Mouse (Mus musculus) cerebellum, adult (tissue): ENCODE results near the gene Bicd1.
A peak's percentile ranks its signal among the peaks of the same experiment; 100 is the strongest.

Experiments used
- ATAC-seq: cut with Nextera tagmentation; 2 replicates; pipeline ENCODE4 v1.9.2; 2017; ENCODE audit warnings: mild to moderate bottlenecking, moderate library complexity, mixed read lengths; ENCODE audit not compliant: insufficient number of reproducible peaks, low FRiP score, low TSS enrichment

Gene Bicd1

DNA sequence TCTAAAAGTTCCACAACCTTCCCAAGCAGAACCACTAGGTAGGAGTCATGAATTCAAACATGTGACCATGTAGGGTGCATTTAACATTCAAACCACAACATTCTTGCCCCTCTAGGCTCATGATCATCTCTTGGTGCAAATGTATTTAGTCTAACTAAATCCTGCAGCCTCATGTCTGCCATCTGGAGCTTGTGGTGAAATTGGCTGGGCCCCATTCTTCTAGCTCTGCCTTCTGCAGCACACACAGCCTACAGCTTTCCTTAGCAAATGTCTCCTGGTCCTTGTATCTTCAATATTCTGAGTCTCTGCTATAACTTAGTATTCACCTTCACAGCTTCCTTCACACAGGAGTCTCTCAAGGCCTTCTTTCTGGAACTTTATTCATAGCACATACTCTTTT lies 87.2 kb downstream of the Bicd1 start:
- ATAC-seq: peak; percentile 88

DNA sequence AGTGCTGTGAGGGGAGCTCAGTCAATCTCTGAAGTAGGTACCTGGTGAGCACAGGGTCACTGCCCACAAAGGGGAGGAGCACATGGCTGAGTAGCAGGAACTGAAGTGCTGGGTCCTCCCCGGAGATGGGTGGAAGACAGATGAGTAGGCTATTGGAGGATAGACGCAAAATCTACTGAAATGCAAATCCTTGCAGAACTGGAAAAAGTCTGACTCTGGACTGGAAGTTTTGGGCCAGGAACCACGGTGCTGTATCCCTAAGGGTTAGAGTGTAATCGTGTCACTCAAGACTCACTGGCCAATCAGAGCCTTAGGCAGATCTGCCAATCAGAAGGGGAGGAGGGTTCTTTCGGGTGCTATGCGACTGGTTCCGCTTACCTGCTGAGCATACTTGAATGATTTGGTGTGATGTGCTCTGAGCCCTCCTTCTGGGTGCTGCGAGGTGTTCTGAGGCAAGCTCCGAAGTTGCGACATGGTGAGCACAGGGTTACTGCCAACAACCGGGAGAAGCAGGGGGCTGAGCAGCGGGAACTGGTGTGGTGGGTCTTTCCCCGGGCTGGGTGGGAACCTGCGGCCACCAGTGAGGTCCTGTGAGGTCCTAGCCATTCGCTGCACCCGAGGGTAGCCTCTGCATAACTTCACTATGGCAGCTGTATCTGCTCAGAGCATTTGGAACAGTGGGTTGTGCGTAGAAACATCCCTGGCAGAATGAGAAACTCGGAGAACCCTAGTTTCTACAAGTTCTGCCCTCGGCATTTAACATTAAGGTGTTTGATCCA lies 157.2 kb downstream of the Bicd1 start:
- peak; percentile 98 for ATAC-seq

DNA sequence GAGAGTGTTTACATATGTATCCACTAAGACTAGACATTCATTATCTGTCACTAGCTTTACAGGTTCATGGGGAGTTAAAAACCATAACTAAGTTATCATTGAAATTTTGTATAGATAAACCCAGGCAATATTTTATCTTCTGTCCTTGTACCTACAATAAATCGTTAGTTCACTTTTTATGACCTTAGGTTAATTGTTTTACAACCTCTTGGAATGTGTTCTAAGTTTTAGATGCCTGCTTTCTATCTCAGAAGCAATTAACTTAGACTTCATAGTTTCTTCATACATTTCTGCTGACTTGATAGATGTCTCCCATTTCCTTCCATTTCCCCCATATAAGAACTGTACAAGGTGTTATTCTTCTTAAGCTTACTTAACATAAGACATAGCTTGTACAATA lies 158.5 kb downstream of the Bicd1 start:
- ATAC-seq: no peak

DNA sequence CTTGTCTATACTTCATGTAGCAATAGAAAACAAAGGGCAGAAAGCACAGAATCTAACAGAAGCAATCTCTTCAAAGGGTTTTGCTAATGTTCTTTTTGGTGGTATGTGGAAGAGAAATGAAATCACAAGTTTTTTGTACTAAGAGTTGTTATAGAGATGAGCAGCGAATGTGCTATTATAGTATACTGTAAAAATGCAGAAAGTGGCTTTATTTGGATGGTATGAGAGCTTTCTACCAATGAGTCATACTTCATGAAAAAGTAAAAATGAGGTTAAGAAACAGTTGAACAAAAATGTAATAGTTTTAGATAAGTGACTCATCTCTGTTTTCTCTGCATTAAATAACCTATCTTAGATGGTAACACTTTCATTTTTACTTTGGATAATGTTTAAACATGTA lies 165.6 kb downstream of the Bicd1 start:
- no peak for ATAC-seq

DNA sequence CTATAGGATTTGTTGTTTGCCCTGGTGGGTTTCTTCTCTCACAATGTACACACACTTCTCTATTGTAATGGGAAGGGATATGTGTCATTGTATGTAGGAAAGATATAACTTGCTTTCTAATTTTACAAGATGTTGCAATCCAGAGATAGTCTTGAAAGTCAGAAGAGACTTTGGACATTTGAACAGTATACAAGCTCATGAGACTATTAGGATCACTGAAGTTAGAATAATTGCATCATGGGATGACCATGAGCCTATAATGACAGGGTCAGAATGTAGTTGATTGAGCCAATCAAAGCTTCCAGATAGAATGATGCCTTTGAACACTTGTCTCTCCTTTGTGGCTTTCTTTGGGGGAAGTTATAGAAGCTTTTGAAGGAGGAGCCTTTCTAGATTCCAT lies 171.4 kb downstream of the Bicd1 start:
- ATAC-seq: no peak

DNA sequence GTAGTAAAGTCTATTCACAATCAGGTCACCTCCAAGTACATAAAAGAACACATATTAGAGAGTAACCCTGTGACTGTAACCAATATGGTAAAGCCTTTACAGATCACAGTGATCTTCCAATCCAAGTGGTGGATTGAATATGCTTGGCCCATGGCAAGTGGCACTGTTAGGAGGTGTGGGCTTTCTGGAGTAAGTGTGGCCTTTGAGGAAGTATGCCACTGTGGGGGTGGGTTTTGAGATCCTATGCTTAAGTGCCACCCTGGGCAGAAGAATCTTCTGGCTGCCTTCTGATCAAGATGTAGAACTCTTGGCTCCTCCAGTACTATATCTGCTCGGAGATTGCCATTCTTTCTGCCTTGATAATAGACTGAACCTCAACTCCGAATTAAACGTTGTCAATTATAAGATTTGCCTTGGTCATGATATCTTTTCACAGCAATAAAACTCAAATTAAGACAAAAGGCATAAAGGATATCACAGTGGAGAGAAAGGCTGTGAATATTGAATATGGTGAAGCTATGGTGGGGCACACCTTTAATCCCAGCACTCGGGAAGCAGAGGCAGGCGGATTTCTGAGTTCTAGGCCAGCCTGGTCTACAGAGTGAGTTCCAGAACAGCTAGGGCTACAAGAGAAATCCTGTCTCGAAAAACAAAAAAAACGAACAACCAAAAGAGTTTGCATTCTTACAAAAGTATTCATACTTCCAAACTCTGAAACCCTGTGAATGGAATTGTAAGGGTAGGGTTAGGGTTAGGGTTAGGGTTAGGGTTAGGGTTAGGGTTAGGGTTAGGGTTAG lies 177.2 kb downstream of the Bicd1 start:
- no peak for ATAC-seq
